Mouse (Mus musculus) MEL (cell line): ENCODE measurements at regions not wholly inside any gene's neighbourhood (a gene's known extent, or its start where the extent isn't known, plus 50 kb on each side); places are given as distances from the start of the nearest gene placed in this dataset.

Source experiments
- DNase-seq: peaks from one replicate; pipeline ENCODE4 v3.0.0; 2011; ENCODE audit warnings: low read depth, low spot score
- H3K27ac ChIP-seq: 2 replicates; pipeline ENCODE4 v1.5.1; 2012; ENCODE audit warnings: low read depth, mild to moderate bottlenecking, control low read depth, low read length, moderate library complexity; ENCODE audit not compliant: control insufficient read depth
- H3K27me3 ChIP-seq, 2 experiments: fragments of 150-350 bp in 1 of 2; sonication (generic) in 1 of 2; 2 replicates each; pipeline ENCODE4 v1.6.1; 2012; ENCODE audit warnings: low read length in 2 of 2, mild to moderate bottlenecking in 2 of 2, improper control_type of control experiment in 1 of 2, moderate library complexity in 1 of 2; ENCODE audit not compliant: insufficient read depth in 2 of 2, control insufficient read depth in 1 of 2
- H3K36me3 ChIP-seq, 2 experiments: 2 replicates each; pipeline ENCODE4 v1.6.1; 2012 to 2014; ENCODE audit warnings: low read length in 2 of 2, improper control_type of control experiment in 1 of 2, inconsistent platforms in 1 of 2, mild to moderate bottlenecking in 1 of 2; ENCODE audit not compliant: insufficient read depth in 2 of 2, control insufficient read depth in 1 of 2
- H3K4me1 ChIP-seq, 2 experiments: fragments of 150-350 bp in 1 of 2; sonication (generic) in 1 of 2; 2 replicates each; pipeline ENCODE4 v1.6.1; 2012; ENCODE audit warnings: low read length in 2 of 2, improper control_type of control experiment in 1 of 2, mild to moderate bottlenecking in 1 of 2; ENCODE audit not compliant: insufficient read depth in 2 of 2, control insufficient read depth in 1 of 2
- H3K4me3 ChIP-seq, 2 experiments: fragments of 150-350 bp in 1 of 2; sonication (generic) in 1 of 2; 2 replicates each; pipeline ENCODE4 v1.5.1; 2012; ENCODE audit warnings: low read depth in 2 of 2, low read length in 2 of 2, mild to moderate bottlenecking in 2 of 2, moderate library complexity in 2 of 2, control low read depth in 1 of 2, improper control_type of control experiment in 1 of 2; ENCODE audit not compliant: control insufficient read depth in 1 of 2, insufficient read depth in 1 of 2
- H3K79me2 ChIP-seq: 2 replicates; pipeline ENCODE4 v1.6.1; 2012; ENCODE audit warnings: mild to moderate bottlenecking, low read length, moderate library complexity; ENCODE audit not compliant: control insufficient read depth, poor library complexity, insufficient read depth
- H3K9ac ChIP-seq: 2 replicates; pipeline ENCODE4 v1.6.1; 2012; ENCODE audit warnings: low read depth, mild to moderate bottlenecking, control low read depth, low read length, moderate library complexity; ENCODE audit not compliant: control insufficient read depth, poor library complexity, severe bottlenecking
- H3K9me3 ChIP-seq: fragments of 150-350 bp; sonication (generic); replicated peaks from 2 replicates; pipeline ENCODE4 v1.6.1; 2012; ENCODE audit warnings: mild to moderate bottlenecking, low read length, improper control_type of control experiment, moderate library complexity; ENCODE audit not compliant: insufficient read depth
- CTCF ChIP-seq, 3 experiments: IDR thresholded peaks in 2 of 3; conservative IDR thresholded peaks in 1 of 3; 2 replicates each; pipeline ENCODE4 v1.5.1; 2011 to 2012; ENCODE audit warnings: low read length in 3 of 3, low read depth in 2 of 3, mild to moderate bottlenecking in 2 of 3, improper control_type of control experiment in 1 of 3, inconsistent platforms in 1 of 3, mixed read lengths in 1 of 3, moderate library complexity in 1 of 3; ENCODE audit not compliant: control insufficient read depth in 1 of 3, insufficient read depth in 1 of 3, poor library complexity in 1 of 3, severe bottlenecking in 1 of 3
- ELF1 ChIP-seq: IDR thresholded peaks from 2 replicates; pipeline ENCODE4 v1.6.1; 2014; ENCODE audit warnings: low read depth, mild to moderate bottlenecking, inconsistent platforms, low read length, improper control_type of control experiment, moderate library complexity
- ETS1 ChIP-seq: IDR thresholded peaks from 2 replicates; pipeline ENCODE4 v1.6.1; 2012; ENCODE audit warnings: low read depth, mild to moderate bottlenecking, inconsistent platforms, low read length, improper control_type of control experiment, moderate library complexity
- HCFC1 ChIP-seq: IDR thresholded peaks from 2 replicates; pipeline ENCODE4 v1.6.1; 2012; ENCODE audit warnings: low read depth, mild to moderate bottlenecking, inconsistent platforms, low read length, improper control_type of control experiment, moderate library complexity
- JUND ChIP-seq: IDR thresholded peaks from 2 replicates; pipeline ENCODE4 v1.6.1; 2011; ENCODE audit warnings: low read depth, mild to moderate bottlenecking, improper control_type of control experiment, low read length
- KAT2A ChIP-seq: conservative IDR thresholded peaks from 2 replicates; pipeline ENCODE4 v1.6.1; 2012; ENCODE audit warnings: low read depth, low read length, improper control_type of control experiment, inconsistent platforms
- MAX ChIP-seq: IDR thresholded peaks from 2 replicates; pipeline ENCODE4 v1.6.1; 2011; ENCODE audit warnings: low read length, improper control_type of control experiment
- MEF2A ChIP-seq: IDR thresholded peaks from 2 replicates; pipeline ENCODE4 v1.6.1; 2014; ENCODE audit warnings: low read depth, mild to moderate bottlenecking, inconsistent platforms, low read length, improper control_type of control experiment; ENCODE audit not compliant: poor library complexity, insufficient replicate concordance, severe bottlenecking; ENCODE audit errors: extremely low read depth
- MXI1 ChIP-seq: IDR thresholded peaks from 2 replicates; pipeline ENCODE4 v1.6.1; 2011; ENCODE audit warnings: mild to moderate bottlenecking, low read depth, low read length, improper control_type of control experiment
- POLR2AphosphoS2 ChIP-seq: IDR thresholded peaks from 2 replicates; pipeline ENCODE4 v1.6.1; 2011; ENCODE audit warnings: low read length, improper control_type of control experiment
- RCOR1 ChIP-seq: IDR thresholded peaks from 2 replicates; pipeline ENCODE4 v1.6.1; 2012; ENCODE audit warnings: low read depth, mild to moderate bottlenecking, inconsistent platforms, low read length, improper control_type of control experiment
- SIN3A ChIP-seq: IDR thresholded peaks from 2 replicates; pipeline ENCODE4 v1.6.1; 2012; ENCODE audit warnings: low read length, improper control_type of control experiment, inconsistent platforms
- SMC3 ChIP-seq: IDR thresholded peaks from 2 replicates; pipeline ENCODE4 v1.6.1; 2011; ENCODE audit warnings: low read depth, low read length, improper control_type of control experiment
- UBTF ChIP-seq: IDR thresholded peaks from 2 replicates; pipeline ENCODE4 v1.6.1; 2012; ENCODE audit warnings: low read depth, mild to moderate bottlenecking, inconsistent platforms, low read length, improper control_type of control experiment, moderate library complexity, borderline replicate concordance; ENCODE audit not compliant: insufficient read depth
- USF1 ChIP-seq: IDR thresholded peaks from 2 replicates; pipeline ENCODE4 v1.6.1; 2014; ENCODE audit warnings: low read depth, mild to moderate bottlenecking, inconsistent platforms, low read length, improper control_type of control experiment, moderate library complexity
- ZC3H11A ChIP-seq: IDR thresholded peaks from 2 replicates; pipeline ENCODE4 v1.6.1; 2012; ENCODE audit warnings: low read depth, mild to moderate bottlenecking, inconsistent platforms, low read length, improper control_type of control experiment
- ZKSCAN1 ChIP-seq: IDR thresholded peaks from 2 replicates; pipeline ENCODE4 v1.6.1; 2012; ENCODE audit warnings: low read depth, mild to moderate bottlenecking, inconsistent platforms, low read length, improper control_type of control experiment, moderate library complexity
- ZMIZ1 ChIP-seq: IDR thresholded peaks from 2 replicates; pipeline ENCODE4 v1.6.1; 2012; ENCODE audit warnings: low read depth, mild to moderate bottlenecking, inconsistent platforms, low read length, improper control_type of control experiment, moderate library complexity

GRCm38 (mm10) chr1:128747196-128747790, 155.2 kb upstream of the Cxcr4 start (continued):
- TF ChIP-seq MXI1 (peak; percentile 64; the same call in 1 of the 2 replicates), ZMIZ1 (no peak), ZKSCAN1 (no peak)
- TF ChIP-seq, all 39 proteins: peak for 13

DNA sequence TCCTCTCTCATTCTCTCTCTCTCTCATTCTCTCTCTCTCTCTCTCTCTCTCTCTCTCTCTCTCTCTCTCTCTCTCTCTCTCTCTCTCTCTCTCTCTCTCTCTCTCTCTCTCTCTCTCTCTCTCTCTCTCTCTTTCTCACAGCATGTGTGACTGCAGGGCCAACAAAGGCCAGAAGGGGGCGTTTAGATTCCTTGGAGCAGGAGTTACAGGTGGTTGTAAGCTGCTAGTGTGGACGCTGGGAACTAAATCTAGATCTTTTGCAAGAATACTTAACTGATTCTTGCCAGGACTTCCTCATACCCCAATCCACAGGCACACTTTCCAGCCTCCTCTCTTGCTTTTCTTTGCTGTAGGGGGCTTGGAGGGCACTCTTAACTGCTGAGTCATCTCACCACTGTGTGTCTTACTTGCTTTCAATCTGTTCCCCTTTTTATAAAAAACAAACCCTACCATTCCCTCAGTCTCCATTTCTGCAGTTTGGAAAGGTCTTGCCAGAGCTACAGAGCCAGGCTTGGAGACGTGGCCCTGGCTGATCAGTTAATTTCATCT, 154.4 kb upstream of the Cxcr4 start:
- H3K4me1 ChIP-seq = peaks cover 2 to 8% of the 10 kb centered on the region in 2 experiments
- H3K27ac ChIP-seq = peak overlapping the region; percentile 45; the same call in 1 of the 2 replicates
- TF ChIP-seq ZMIZ1 (no peak), HCFC1 (no peak), MAX (no peak), RCOR1 (no peak), CTCF (IDR thresholded peaks at IDR 0.05 in 2 of 3, conservative IDR thresholded peaks at IDR 0.05 in 1 of 3; ENCODE audit: control insufficient read depth in 1 of 3, insufficient read depth in 1 of 3, low read depth in 2 of 3, low read length in 3 of 3, poor library complexity in 1 of 3, severe bottlenecking in 1 of 3) (peak in 2 of 3 experiments; percentile 29 to 30; a peak in 3 of 6 replicates), SIN3A (0 out of 2 replicates have a peak, but pooled peaks have one; percentile 19), USF1 (no peak), ELF1 (no peak), JUND (peak; percentile 72; the same call in 1 of the 2 replicates), POLR2AphosphoS2 (no peak), SMC3 (peak; percentile 21; the same call in 1 of the 2 replicates), KAT2A (no peak), ZKSCAN1 (no peak), ETS1 (0 out of 2 replicates have a peak, but pooled peaks have one; percentile 8), MEF2A (no peak), ZC3H11A (no peak), UBTF (no peak)

More for the DNA sequence above, 154.4 kb upstream of the Cxcr4 start:
- peak; percentile 83 for DNase-seq
- Histone ChIP-seq H3K79me2 (no peaks in the 10 kb centered on the region), H3K9me3 (no peaks in the 10 kb centered on the region), H3K36me3 (peaks cover 0 to 2% of the 10 kb centered on the region in 2 experiments; a peak in 2 of 4 replicates), H3K27me3 (no peaks in the 10 kb centered on the region), H3K4me3 (peak overlapping the region in 1 of 2 experiments; percentile 47; a peak in 3 of 4 replicates), H3K9ac (peak overlapping the region; percentile 41)
